Mouse (Mus musculus): Measurements from ENCODE around the gene Fam222a. TPM values are rescaled to one million over a fixed set of nuclear protein-coding genes. Genes with fewer than 3 reads are reported as not detected.
A peak's percentile ranks its signal among the peaks of the same experiment; 100 is the strongest.

Fam222a gene
- total and polyA plus RNA-seq, 2 experiments from 2014 or later: 2.8 to 11.7 TPM

DNA sequence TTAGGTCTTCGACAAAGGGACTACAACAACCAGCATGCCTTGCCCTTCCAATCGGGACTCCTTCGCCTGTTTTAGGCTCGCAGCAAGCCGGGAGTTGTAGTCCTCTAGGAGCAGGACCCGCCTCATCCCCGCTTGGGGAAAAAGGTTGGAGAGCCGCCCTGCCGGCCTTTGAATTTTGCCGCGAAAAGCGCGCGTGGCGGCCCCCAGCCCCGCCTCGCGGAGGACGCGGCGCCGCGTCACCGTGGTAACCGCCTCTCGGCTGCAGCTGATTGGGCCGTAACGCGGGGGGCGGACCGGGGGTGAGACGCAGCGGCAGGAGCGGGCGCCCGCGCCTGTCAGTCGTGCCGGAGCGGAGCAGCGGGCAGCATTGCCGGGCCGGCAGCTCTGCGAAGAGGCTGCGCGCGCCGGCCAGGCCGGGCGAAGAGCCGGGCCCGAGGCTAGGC is 720 bp upstream of the Fam222a start:
- Histone ChIP-seq H3K27me3 (ENCODE audit: insufficient read depth, low read length) (no peaks in the 10 kb centered on the region), H3K9me3 (ENCODE audit: low read length) (no peaks in the 10 kb centered on the region), H3K4me3 (ENCODE audit: low read length) (peak overlapping the region; percentile 84), H3K4me2 (ENCODE audit: low read depth, low read length) (peak overlapping the region; percentile 84), H3K4me1 (ENCODE audit: insufficient read depth, low read length) (peaks cover 22% of the 10 kb centered on the region), H3K27ac (peak overlapping the region; percentile 86), H3K36me3 (ENCODE audit: insufficient read depth, low read length) (no peaks in the 10 kb centered on the region), H3K9ac (replicated peaks; ENCODE audit: low read length) (peak overlapping the region; percentile 65)
- under 1% methylated on average over 47 of the region's 52 CpGs for WGBS
- 0 out of 2 replicates have a peak, but pooled peaks have one; percentile 13 for TF ChIP-seq CTCF (IDR thresholded peaks at IDR 0.05; ENCODE audit: low read depth)
- ATAC-seq: peak; percentile 93
- peak; percentile 99 for DNase-seq (ENCODE audit: low spot score)

- whole genome bisulfite sequencing: 12% methylated on average over 5 of the region's 5 CpGs
- Histone ChIP-seq H3K27ac (no peak overlapping the region), H3K4me3 (ENCODE audit: low read length) (peak overlapping the region; percentile 84), H3K36me3 (ENCODE audit: insufficient read depth, low read length) (no peaks in the 10 kb centered on the region), H3K9me3 (ENCODE audit: low read length) (no peaks in the 10 kb centered on the region), H3K27me3 (ENCODE audit: insufficient read depth, low read length) (no peaks in the 10 kb centered on the region), H3K4me2 (ENCODE audit: low read depth, low read length) (peak overlapping the region; percentile 84), H3K9ac (replicated peaks; ENCODE audit: low read length) (peak overlapping the region; percentile 65; the same call in 1 of the 2 replicates), H3K4me1 (ENCODE audit: insufficient read depth, low read length) (peaks cover 37% of the 10 kb centered on the region)
- TF ChIP-seq CTCF (IDR thresholded peaks at IDR 0.05; ENCODE audit: low read depth): no peak
- ATAC-seq (no peak), DNase-seq (ENCODE audit: low spot score) (no peak)
Observed at GRCm38 (mm10) chr5:114568818-114569217, 1.0 kb downstream of the Fam222a start.

- DNase-seq (ENCODE audit: low spot score) (peak; percentile 81), ATAC-seq (peak; percentile 28; the same call in 1 of the 2 replicates)
- no peak overlapping the region for H3K27ac ChIP-seq
- H3K36me3 ChIP-seq (ENCODE audit: insufficient read depth, low read length): no peaks in the 10 kb centered on the region
- peak overlapping the region; percentile 84 for H3K4me3 ChIP-seq (ENCODE audit: low read length)
- peak overlapping the region; percentile 84 for H3K4me2 ChIP-seq (ENCODE audit: low read depth, low read length)
- TF ChIP-seq CTCF (IDR thresholded peaks at IDR 0.05; ENCODE audit: low read depth): no peak
- no peak overlapping the region for H3K9ac ChIP-seq (replicated peaks; ENCODE audit: low read length)
- peaks cover 41% of the 10 kb centered on the region for H3K4me1 ChIP-seq (ENCODE audit: insufficient read depth, low read length)
- no peaks in the 10 kb centered on the region for H3K9me3 ChIP-seq (ENCODE audit: low read length)
- H3K27me3 ChIP-seq (ENCODE audit: insufficient read depth, low read length): no peaks in the 10 kb centered on the region
- 18% methylated on average over 13 of the region's 16 CpGs for WGBS
Observed at GRCm38 (mm10) chr5:114569918-114570670, 2.3 kb downstream of the Fam222a start.

DNA sequence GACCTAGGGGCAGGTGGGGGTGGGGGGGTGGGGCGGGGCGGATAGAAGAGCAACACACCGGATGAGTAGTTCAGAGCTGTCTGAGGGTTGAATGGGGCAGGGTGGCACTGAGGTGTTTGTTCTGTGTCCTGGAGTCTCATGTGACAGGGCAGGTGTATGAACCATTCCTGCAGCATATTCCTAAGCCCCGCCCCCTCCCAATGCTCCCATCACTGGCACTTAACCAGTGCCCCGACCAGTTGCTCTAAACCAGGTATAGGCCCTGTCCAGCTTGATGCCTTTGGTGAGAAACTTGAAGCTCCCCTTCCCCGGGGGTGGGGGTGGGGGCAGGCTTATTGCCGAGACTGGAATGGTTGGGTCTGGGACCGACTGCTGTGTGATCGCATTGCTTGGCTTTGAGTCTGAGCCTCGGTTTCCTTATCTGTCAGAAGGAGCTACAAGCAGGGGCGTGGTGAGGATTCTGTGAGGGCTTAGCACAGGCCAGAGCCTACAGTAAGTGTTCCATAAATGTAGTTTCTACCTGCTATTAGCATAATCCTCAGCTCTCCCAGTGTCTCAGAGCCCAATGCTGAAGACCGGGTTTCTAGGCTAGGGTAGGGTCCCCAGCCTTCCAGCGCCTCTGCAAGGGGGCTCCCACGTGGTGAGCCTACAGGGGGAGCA is 3.1 kb downstream of the Fam222a start:
- H3K27me3 ChIP-seq (ENCODE audit: insufficient read depth, low read length): no peaks in the 10 kb centered on the region
- peak overlapping the region; percentile 69 for H3K4me2 ChIP-seq (ENCODE audit: low read depth, low read length)
- no peaks in the 10 kb centered on the region for H3K36me3 ChIP-seq (ENCODE audit: insufficient read depth, low read length)
- peak overlapping the region; percentile 57; the same call in 1 of the 2 replicates for H3K27ac ChIP-seq
- H3K9ac ChIP-seq (replicated peaks; ENCODE audit: low read length): peak overlapping the region; percentile 61
- H3K9me3 ChIP-seq (ENCODE audit: low read length): no peaks in the 10 kb centered on the region
- peak overlapping the region; percentile 54 for H3K4me3 ChIP-seq (ENCODE audit: low read length)
- ATAC-seq (no peak), DNase-seq (ENCODE audit: low spot score) (no peak)
- WGBS: 3% methylated on average over 14 of the region's 14 CpGs
- H3K4me1 ChIP-seq (ENCODE audit: insufficient read depth, low read length): peaks cover 47% of the 10 kb centered on the region
- TF ChIP-seq CTCF (IDR thresholded peaks at IDR 0.05; ENCODE audit: low read depth): no peak; the same call in 1 of the 2 replicates

DNA sequence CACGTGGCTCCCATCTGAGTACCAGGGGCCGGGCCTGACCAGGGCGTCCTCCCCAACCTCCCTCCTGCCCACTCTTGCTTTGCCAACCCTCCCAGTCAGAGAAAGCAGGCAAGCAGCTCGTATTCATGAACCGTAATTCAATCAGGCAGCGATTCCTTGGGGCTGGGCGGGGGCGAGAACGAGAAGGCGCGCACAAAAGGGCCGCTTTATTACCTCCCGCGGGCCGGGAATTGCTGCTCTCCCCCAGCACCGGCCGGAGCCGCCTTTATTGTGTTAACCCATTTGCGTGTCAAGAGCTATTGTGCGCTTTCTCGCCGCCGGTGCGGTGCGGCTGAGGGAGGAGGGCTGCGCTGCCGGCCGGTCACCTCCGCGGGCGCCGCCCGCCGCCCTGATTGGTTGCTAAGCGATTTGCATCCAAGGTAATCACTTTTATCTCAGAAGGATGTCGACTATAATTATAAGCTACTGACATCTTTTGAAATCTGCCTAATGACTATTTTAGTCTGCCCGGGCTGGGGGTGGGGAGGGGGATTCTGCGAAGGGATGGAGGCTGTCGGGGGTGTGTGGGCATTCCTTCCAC is 3.7 kb downstream of the Fam222a start:
- ATAC-seq (no peak), DNase-seq (ENCODE audit: low spot score) (peak; percentile 60)
- H3K27me3 ChIP-seq (ENCODE audit: insufficient read depth, low read length): no peaks in the 10 kb centered on the region
- peak overlapping the region; percentile 57; the same call in 1 of the 2 replicates for H3K27ac ChIP-seq
- H3K4me2 ChIP-seq (ENCODE audit: low read depth, low read length): peak overlapping the region; percentile 69
- peak overlapping the region; percentile 54 for H3K4me3 ChIP-seq (ENCODE audit: low read length)
- no peaks in the 10 kb centered on the region for H3K9me3 ChIP-seq (ENCODE audit: low read length)
- no peaks in the 10 kb centered on the region for H3K36me3 ChIP-seq (ENCODE audit: insufficient read depth, low read length)
- H3K4me1 ChIP-seq (ENCODE audit: insufficient read depth, low read length): peaks cover 47% of the 10 kb centered on the region
- no peak for TF ChIP-seq CTCF (IDR thresholded peaks at IDR 0.05; ENCODE audit: low read depth)
- peak overlapping the region; percentile 61 for H3K9ac ChIP-seq (replicated peaks; ENCODE audit: low read length)
- WGBS: under 1% methylated on average over 39 of the region's 39 CpGs

DNA sequence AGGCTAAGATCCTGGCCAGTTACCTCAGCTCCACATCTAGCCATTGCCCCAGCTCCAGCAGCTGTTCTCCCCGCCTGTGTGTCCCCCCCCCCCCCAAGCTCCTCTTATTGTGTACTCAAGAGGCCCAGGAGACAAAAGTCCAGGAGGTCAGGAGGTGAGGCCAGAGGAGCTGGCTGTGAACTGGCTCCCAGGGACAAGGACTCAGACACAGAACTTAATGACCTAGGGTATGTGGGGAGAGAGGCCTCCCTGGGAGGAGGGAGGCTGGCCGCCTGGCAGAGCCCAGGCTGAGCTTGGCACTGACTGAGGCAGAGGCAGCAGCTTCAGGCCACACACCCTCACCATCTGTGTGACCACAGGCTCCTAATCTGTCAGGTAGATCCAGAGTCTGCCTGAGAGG is 5.2 kb downstream of the Fam222a start:
- DNase-seq (ENCODE audit: low spot score) (no peak), ATAC-seq (no peak)
- H3K4me3 ChIP-seq (ENCODE audit: low read length): no peak overlapping the region
- no peaks in the 10 kb centered on the region for H3K36me3 ChIP-seq (ENCODE audit: insufficient read depth, low read length)
- no peak overlapping the region for H3K27ac ChIP-seq
- no peaks in the 10 kb centered on the region for H3K27me3 ChIP-seq (ENCODE audit: insufficient read depth, low read length)
- 33% methylated on average over 1 of the region's 2 CpGs for WGBS
- 0 out of 2 replicates have a peak overlapping the region, but pooled peaks have one; percentile 69 for H3K4me2 ChIP-seq (ENCODE audit: low read depth, low read length)
- no peaks in the 10 kb centered on the region for H3K9me3 ChIP-seq (ENCODE audit: low read length)
- TF ChIP-seq CTCF (IDR thresholded peaks at IDR 0.05; ENCODE audit: low read depth): no peak
- peaks cover 53% of the 10 kb centered on the region for H3K4me1 ChIP-seq (ENCODE audit: insufficient read depth, low read length)
- H3K9ac ChIP-seq (replicated peaks; ENCODE audit: low read length): no peak overlapping the region

Data from hindbrain, postnatal 0 days (tissue).